In genomic region chr5:138222111-138222510, GRCm38 (mm10) we compare ENCODE assay signal across 9 mouse cellular contexts. TPM values are rescaled to one million over a fixed set of nuclear protein-coding genes. Genes with fewer than 3 reads are reported as not detected.
A peak's percentile ranks its signal among the peaks of the same experiment; 100 is the strongest.
DNase-seq lines count a peak whose midpoint lies in the region; ATAC-seq and TF ChIP-seq lines count a peak whose summit lies in the region.
"Had no signal": no experiment of that assay in that cellular context is flagged by ENCODE, and none has a peak within 500 bp of the region (broad histone marks: within the 10 kb centered on the region; RNA-seq: fewer than 3 reads in every experiment).

No protein-coding gene starts in this region.

- 25% methylated on average over 4 of the region's 4 CpGs for WGBS in lung, embryonic 14.5 days

- ATAC-seq in lung, embryonic 14.5 days (ENCODE audit: insufficient read depth), result no peak

- H3K27me3 ChIP-seq in CH12.LX (replicated peaks), result no peaks in the 10 kb centered on the region
- H3K27me3 ChIP-seq in lung, embryonic 14.5 days (ENCODE audit: insufficient read depth, low read length), result no peaks in the 10 kb centered on the region

- no peak overlapping the region for H3K27ac ChIP-seq in CH12.LX (ENCODE audit: insufficient read depth, low read depth)
- no peak overlapping the region for H3K27ac ChIP-seq in cortical plate, adult 2 months (ENCODE audit: insufficient read depth, low read length)
- H3K27ac ChIP-seq in lung, embryonic 14.5 days (ENCODE audit: low read depth), result no peak overlapping the region

- dilution Hi-C loops in CH12.LX (cut with MboI; ENCODE audit: extremely low pct_ligation_motif_present, extremely low pct_unique_long_range_greater_than_20kb, low sequenced_read_pairs), result no loop called here

- TF ChIP-seq RAD21 in CH12.LX (IDR thresholded peaks at IDR 0.05; ENCODE audit: low read depth, low read length), result peak; percentile 85

- H3K79me2 ChIP-seq in CH12.LX (replicated peaks; ENCODE audit: control insufficient read depth, extremely low read depth, insufficient read depth, poor library complexity, severe bottlenecking), result no peaks in the 10 kb centered on the region

- no peak overlapping the region for H3K4me3 ChIP-seq in CH12.LX (replicated peaks in 1 of 3; ENCODE audit: low read depth in 2 of 3, low read length in 2 of 3, poor library complexity in 1 of 3)
- H3K4me3 ChIP-seq in cortical plate, adult 2 months (ENCODE audit: insufficient read depth, low read length), result no peak overlapping the region
- H3K4me3 ChIP-seq in lung, embryonic 14.5 days (ENCODE audit: low read depth, low read length), result no peak overlapping the region

- TF ChIP-seq CTCF in CH12.LX (conservative IDR thresholded peaks at IDR 0.05 in 1 of 2, IDR thresholded peaks at IDR 0.05 in 1 of 2; ENCODE audit: low read depth in 2 of 2, low read length in 2 of 2), result peak; percentile 64 to 87
- peak; percentile 81 for TF ChIP-seq CTCF in cortical plate, adult 2 months (IDR thresholded peaks at IDR 0.05; ENCODE audit: extremely low read depth, insufficient read depth, low read length)
- peak; percentile 79 for TF ChIP-seq CTCF in lung, embryonic 14.5 days (IDR thresholded peaks at IDR 0.05; ENCODE audit: low read depth)

- peaks cover 3% of the 10 kb centered on the region for H3K9me3 ChIP-seq in CH12.LX (replicated peaks; ENCODE audit: low read length)
- H3K9me3 ChIP-seq in lung, embryonic 14.5 days (ENCODE audit: low read depth, low read length), result no peaks in the 10 kb centered on the region

- no peak for TF ChIP-seq POLR2A in CH12.LX (IDR thresholded peaks at IDR 0.05; ENCODE audit: low read depth, low read length)
- no peak for TF ChIP-seq POLR2A in cortical plate, adult 2 months (IDR thresholded peaks at IDR 0.05; ENCODE audit: extremely low read depth, insufficient read depth, low read length)

- no peak overlapping the region for H3K4me2 ChIP-seq in CH12.LX (ENCODE audit: insufficient read depth, low read depth, poor library complexity, severe bottlenecking)
- H3K4me2 ChIP-seq in lung, embryonic 14.5 days, result no peak overlapping the region

- TF ChIP-seq EP300 in CH12.LX (IDR thresholded peaks at IDR 0.05; ENCODE audit: low read length), result no peak

- no peak overlapping the region for H3K9ac ChIP-seq in CH12.LX (ENCODE audit: insufficient read depth, low read depth)
- H3K9ac ChIP-seq in lung, embryonic 14.5 days, result no peak overlapping the region

- DNase-seq in CH12.LX (ENCODE audit: extremely low read depth) (peak; percentile 70), adipocyte (ENCODE audit: low spot score) (peak; percentile 98)
- DNase-seq in heart, adult 9 months (ENCODE audit: low spot score in 2 of 2), result peak; percentile 61 to 68
- peak; percentile 87 for DNase-seq in layer of hippocampus, adult 11-12 months (ENCODE audit: low spot score)
- DNase-seq in lung, embryonic 14.5 days, result peak; percentile 90
- peak; percentile 73 for DNase-seq in right cerebral cortex, postnatal 25 days
- DNase-seq in urinary bladder, postnatal 36 days (ENCODE audit: low spot score in 2 of 2), result peak; percentile 85 to 89

- no peaks in the 10 kb centered on the region for H3K36me3 ChIP-seq in CH12.LX (replicated peaks in 1 of 2; ENCODE audit: control insufficient read depth in 1 of 2, insufficient read depth in 1 of 2, low read length in 1 of 2)
- H3K36me3 ChIP-seq in lung, embryonic 14.5 days (ENCODE audit: insufficient read depth), result no peaks in the 10 kb centered on the region

- H3K4me1 ChIP-seq in CH12.LX (ENCODE audit: control insufficient read depth in 1 of 2, insufficient read depth in 2 of 2), result peaks cover 0 to 7% of the 10 kb centered on the region in 2 experiments; a peak in 2 of 4 replicates
- no peaks in the 10 kb centered on the region for H3K4me1 ChIP-seq in cortical plate, adult 2 months (ENCODE audit: control insufficient read depth, insufficient read depth, low read length)
- H3K4me1 ChIP-seq in lung, embryonic 14.5 days (ENCODE audit: insufficient read depth), result no peaks in the 10 kb centered on the region

- in situ Hi-C loops in CH12.LX (cut with MboI; ENCODE audit: low pct_ligation_motif_present, low pct_unique_long_range_greater_than_20kb, low sequenced_read_pairs), result no loop called here

TF ChIP-seq in CH12.LX, 34 proteins besides CTCF, POLR2A, EP300 and RAD21:
- TF ChIP-seq USF2 (conservative IDR thresholded peaks at IDR 0.05; ENCODE audit: low read depth, low read length) (no peak), HCFC1 (IDR thresholded peaks at IDR 0.05; ENCODE audit: low read depth, low read length) (no peak), BHLHE40 (IDR thresholded peaks at IDR 0.05; ENCODE audit: low read depth, low read length) (no peak), NELFE (IDR thresholded peaks at IDR 0.05; ENCODE audit: low read depth, low read length) (no peak), GABPA (IDR thresholded peaks at IDR 0.05; ENCODE audit: insufficient replicate concordance, low read depth, low read length) (no peak), IRF4 (IDR thresholded peaks at IDR 0.05; ENCODE audit: low read depth, low read length) (peak; percentile 63), PAX5 (IDR thresholded peaks at IDR 0.05; ENCODE audit: low read length) (no peak), MYC (IDR thresholded peaks at IDR 0.05; ENCODE audit: low read depth, low read length) (no peak), ZKSCAN1 (IDR thresholded peaks at IDR 0.05; ENCODE audit: borderline replicate concordance, low read depth, low read length) (no peak), UBTF (IDR thresholded peaks at IDR 0.05; ENCODE audit: low read depth, low read length) (no peak), SMC3 (IDR thresholded peaks at IDR 0.05; ENCODE audit: low read depth, low read length) (peak; percentile 65), ETS1 (conservative IDR thresholded peaks at IDR 0.05; ENCODE audit: low read depth, low read length) (no peak), ZMIZ1 (IDR thresholded peaks at IDR 0.05; ENCODE audit: low read depth, low read length) (no peak), CHD1 (IDR thresholded peaks at IDR 0.05; ENCODE audit: low read depth, low read length) (no peak), TCF12 (IDR thresholded peaks at IDR 0.05; ENCODE audit: low read depth, low read length) (no peak), TBP (conservative IDR thresholded peaks at IDR 0.05; ENCODE audit: low read depth, low read length) (no peak)

RNA-seq across cellular contexts. Expression of gene Nxpe5, which starts 3.6 kb away (rescaled TPM):
- total RNA-seq in CH12.LX (2012; rRNA removed), result not detected in 2 replicates
- total RNA-seq in CH12.LX (2014; rRNA removed), result not detected in 2 replicates
- polyA plus RNA-seq in CH12.LX (2012; ENCODE audit: insufficient read length, low read depth), result not detected in 2 replicates
- polyA plus RNA-seq in cortical plate, adult 2 months (2012; rRNA removed), result not detected in 2 replicates
- not detected in 2 replicates for polyA plus RNA-seq in lung, embryonic 14.5 days (2014; fragmentation: Nextera tagmentation; extraction: Ambion mirVana)
- polyA plus RNA-seq: lung, embryonic 16.5 days had no signal

RNA-seq across cellular contexts. Expression of gene Mblac1, which starts 28.0 kb away (rescaled TPM):
- total RNA-seq in CH12.LX (2012; rRNA removed) (0.84 and 1.4 TPM in 2 replicates), CH12.LX (2014; rRNA removed) (0.17 TPM in 1 of 2 replicates, not detected in the other)
- 0.31 and 0.41 TPM in 2 replicates for polyA plus RNA-seq in CH12.LX (2012; ENCODE audit: insufficient read length, low read depth)
- polyA plus RNA-seq in cortical plate, adult 2 months (2012; rRNA removed), result 5.7 and 7.3 TPM in 2 replicates
- polyA plus RNA-seq in lung, embryonic 14.5 days (2014; fragmentation: Nextera tagmentation; extraction: Ambion mirVana), result 7.3 and 7.9 TPM in 2 replicates

RNA-seq across cellular contexts. Expression of gene Lamtor4, which starts 33.2 kb away (rescaled TPM):
- total RNA-seq in CH12.LX (2012; rRNA removed) (42.0 and 44.0 TPM in 2 replicates), CH12.LX (2014; rRNA removed) (40.1 and 40.3 TPM in 2 replicates)
- polyA plus RNA-seq in CH12.LX (2012; ENCODE audit: insufficient read length, low read depth), result 24.5 and 35.5 TPM in 2 replicates
- 162 and 163 TPM in 2 replicates for polyA plus RNA-seq in cortical plate, adult 2 months (2012; rRNA removed)
- 44.2 and 46.0 TPM in 2 replicates for polyA plus RNA-seq in lung, embryonic 14.5 days (2014; fragmentation: Nextera tagmentation; extraction: Ambion mirVana)

RNA-seq across cellular contexts. Expression of gene Cnpy4, which starts 34.8 kb away (rescaled TPM):
- total RNA-seq in CH12.LX (2012; rRNA removed) (19.2 and 22.5 TPM in 2 replicates), CH12.LX (2014; rRNA removed) (21.6 and 26.7 TPM in 2 replicates)
- polyA plus RNA-seq in CH12.LX (2012; ENCODE audit: insufficient read length, low read depth), result 24.9 and 31.0 TPM in 2 replicates
- polyA plus RNA-seq in cortical plate, adult 2 months (2012; rRNA removed), result 13.3 and 15.8 TPM in 2 replicates
- 55.5 and 59.0 TPM in 2 replicates for polyA plus RNA-seq in lung, embryonic 14.5 days (2014; fragmentation: Nextera tagmentation; extraction: Ambion mirVana)

RNA-seq across cellular contexts. Expression of gene Taf6, which starts 34.9 kb away (rescaled TPM):
- 60.9 and 62.1 TPM in 2 replicates for total RNA-seq in CH12.LX (2012; rRNA removed)
- 59.8 and 60.2 TPM in 2 replicates for total RNA-seq in CH12.LX (2014; rRNA removed)
- polyA plus RNA-seq in CH12.LX (2012; ENCODE audit: insufficient read length, low read depth), result 56.8 and 61.5 TPM in 2 replicates
- polyA plus RNA-seq in cortical plate, adult 2 months (2012; rRNA removed), result 54.3 and 55.3 TPM in 2 replicates
- 95.6 and 97.6 TPM in 2 replicates for polyA plus RNA-seq in lung, embryonic 14.5 days (2014; fragmentation: Nextera tagmentation; extraction: Ambion mirVana)
